Mouse (Mus musculus) adrenal gland, postnatal 4 days (tissue): Measurements from ENCODE around the gene Prr15. TPM values are rescaled to one million over a fixed set of nuclear protein-coding genes. Genes with fewer than 3 reads are reported as not detected.

Source experiments
- total RNA-seq, 2 experiments: library from RNA; stranded (reverse); gene quantifications; 2 replicates each; pipeline ENCODE4 v1.2.3; 2021

Prr15 gene
- total RNA-seq, 2 experiments from 2014 or later, result 6.3 to 7.7 TPM

Other genes with a start within 250 kb of the Prr15 start
- gene Wipf3, start 103.8 kb downstream of the Prr15 start, total RNA-seq, result 1 to 10 TPM; 2.7 to 4.3 TPM
- 10 to 100 TPM; 29.9 to 33.5 TPM for gene Scrn1, start 240.7 kb downstream of the Prr15 start, total RNA-seq